Mouse (Mus musculus) liver, embryonic 14.5 days (tissue): ENCODE measurements around the gene Psmd14.

ENCODE experiments used
- CTCF ChIP-seq: IDR thresholded peaks from 2 replicates; pipeline ENCODE4 v1.5.1; 2016; ENCODE audit warnings: antibody characterized with exemption, low read depth, control low read depth
- EP300 ChIP-seq: IDR thresholded peaks from 2 replicates; pipeline ENCODE4 v1.6.1; 2016; ENCODE audit warnings: antibody characterized with exemption, low read depth

DNA sequence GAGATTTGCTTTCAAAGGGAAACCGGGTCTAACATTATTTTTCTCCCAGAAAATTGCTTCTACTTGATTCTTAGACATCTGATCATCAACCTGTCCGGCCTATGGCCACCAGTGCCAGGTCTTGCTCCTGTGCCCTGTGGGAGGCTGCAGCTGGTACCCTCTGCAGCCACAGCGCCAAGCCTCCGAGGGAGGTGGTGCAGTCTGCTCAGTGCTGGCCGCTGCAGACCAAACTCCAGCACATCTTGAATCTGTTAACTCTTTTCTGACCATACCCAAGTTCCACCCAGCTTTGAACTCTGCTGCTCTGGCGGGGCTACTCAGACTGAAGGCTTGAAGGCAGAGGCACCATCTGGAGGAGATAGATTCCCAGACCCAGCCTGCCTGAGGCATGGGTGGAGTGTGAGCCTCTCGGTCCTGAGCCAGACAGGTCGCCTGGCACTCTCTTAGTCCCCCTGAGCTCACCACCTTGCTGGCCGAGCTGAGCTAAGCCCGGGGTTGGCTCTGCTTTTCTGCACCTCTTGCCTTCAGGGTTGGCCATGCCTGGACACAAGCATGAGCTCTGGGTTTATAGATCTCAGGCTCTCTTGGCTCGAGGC lies 91.3 kb downstream of the Psmd14 start, which contains the start of gene Tbr1:
- TF ChIP-seq CTCF (no peak), EP300 (no peak)
